Mouse (Mus musculus): ENCODE results near the gene Gm6034. TPM values are rescaled to one million over a fixed set of nuclear protein-coding genes. Genes with fewer than 3 reads are reported as not detected.

Gene Gm6034
- polyA plus RNA-seq, 1 experiment from 2014 or later: not detected

DNA sequence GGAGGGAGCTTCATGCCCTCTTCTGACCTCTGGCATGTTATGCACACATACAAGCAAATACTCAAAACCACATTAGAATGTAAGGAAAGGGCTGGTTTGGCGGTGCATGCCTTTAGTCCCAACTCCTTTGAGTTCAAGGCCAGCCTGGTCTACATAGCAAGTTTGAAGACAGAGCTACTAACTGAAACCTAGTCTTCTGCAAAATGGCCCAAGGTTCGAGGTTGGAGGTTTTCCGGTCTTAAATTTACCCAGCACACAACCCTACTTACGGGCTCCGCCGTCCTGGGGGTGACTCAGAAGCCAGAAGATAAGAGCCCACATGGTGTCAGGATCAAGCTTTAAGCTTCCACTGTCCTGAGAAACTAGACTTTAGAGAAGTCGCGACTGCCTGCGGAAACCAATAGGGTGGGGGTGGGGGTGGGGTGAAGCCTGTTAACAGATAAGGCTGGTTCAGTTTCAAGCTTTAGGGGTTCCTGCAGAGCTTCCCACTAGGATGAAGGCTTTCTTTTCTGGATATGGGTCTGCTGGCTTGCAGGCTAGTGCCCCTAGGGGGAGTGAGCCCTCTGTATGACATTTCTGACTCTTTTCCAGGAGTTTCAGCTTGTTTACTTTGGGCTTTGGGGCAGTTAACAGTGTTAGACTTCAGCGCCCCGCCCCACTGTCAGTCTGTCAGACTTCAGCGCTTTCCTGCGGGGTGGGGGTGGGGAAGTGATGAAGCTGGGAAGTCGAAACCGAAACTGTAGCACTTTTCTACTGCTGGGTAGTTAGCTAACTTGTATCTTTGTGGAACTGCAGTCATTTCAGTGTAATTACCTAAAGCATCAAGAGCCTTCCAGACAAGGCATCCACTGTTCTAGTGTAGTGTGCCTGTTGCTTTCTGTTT, 22.3 kb upstream of the Gm6034 start, which contains the start of gene H2-T24:
TSS of gene H2-T24 (minus strand) at position 370 of the 883 bp plus-strand sequence.
- H3K27ac ChIP-seq (ENCODE audit: low read depth): no peak within 1 kb of the TSS
- no peaks in the 10 kb centered on the region for H3K9me3 ChIP-seq (ENCODE audit: control insufficient read depth, low read length)
- no peak for DNase-seq (ENCODE audit: low spot score)
- peaks cover 11% of the 10 kb centered on the region; the same call in 1 of the 2 replicates for H3K4me1 ChIP-seq (replicated peaks; ENCODE audit: control insufficient read depth, insufficient read depth, low read length)
- no peak within 1 kb of the TSS for H3K4me3 ChIP-seq (ENCODE audit: low read depth, low read length)
- H3K9ac ChIP-seq (ENCODE audit: low read length): no peak within 1 kb of the TSS
- peak within 1 kb of the TSS; percentile 18 for H3K4me2 ChIP-seq (ENCODE audit: low read length)
- 27% methylated on average over 15 of the region's 15 CpGs for WGBS
- H3K27me3 ChIP-seq (replicated peaks; ENCODE audit: control insufficient read depth, insufficient read depth, low read length): no peaks in the 10 kb centered on the region
- ATAC-seq (replicated peaks; ENCODE audit: low FRiP score, low TSS enrichment, low read depth): peak; percentile 68
- no peaks in the 10 kb centered on the region for H3K36me3 ChIP-seq (ENCODE audit: control insufficient read depth, insufficient read depth, low read length)

DNA sequence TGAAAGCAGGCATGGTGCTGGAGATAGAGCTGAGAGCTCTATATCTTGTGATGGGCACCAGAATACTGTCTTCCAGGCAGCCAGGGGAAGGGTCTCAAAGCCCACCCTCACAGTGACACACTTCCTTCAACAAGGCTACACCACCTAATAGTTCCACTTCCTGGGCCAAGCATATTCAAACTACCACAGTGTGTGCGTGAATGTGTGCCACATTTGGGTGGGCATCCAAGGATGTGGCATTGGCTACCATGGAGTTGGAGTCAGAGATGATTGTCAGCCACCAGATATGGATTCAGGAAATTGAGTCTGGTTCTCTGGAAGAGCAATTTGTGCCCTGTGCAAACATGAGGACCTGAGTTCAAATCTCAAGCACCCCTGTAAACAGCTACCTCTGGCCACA, 21.5 kb upstream of the Gm6034 start:
- Histone ChIP-seq H3K4me2 (ENCODE audit: low read length) (no peak overlapping the region), H3K9me3 (ENCODE audit: control insufficient read depth, low read length) (no peaks in the 10 kb centered on the region), H3K27ac (ENCODE audit: low read depth) (no peak overlapping the region), H3K27me3 (replicated peaks; ENCODE audit: control insufficient read depth, insufficient read depth, low read length) (no peaks in the 10 kb centered on the region), H3K4me3 (ENCODE audit: low read depth, low read length) (no peak overlapping the region), H3K4me1 (replicated peaks; ENCODE audit: control insufficient read depth, insufficient read depth, low read length) (peaks cover 11% of the 10 kb centered on the region; the same call in 1 of the 2 replicates), H3K36me3 (ENCODE audit: control insufficient read depth, insufficient read depth, low read length) (no peaks in the 10 kb centered on the region), H3K9ac (ENCODE audit: low read length) (no peak overlapping the region)
- ATAC-seq (replicated peaks; ENCODE audit: low FRiP score, low TSS enrichment, low read depth): no peak
- DNase-seq (ENCODE audit: low spot score): no peak
- 95% methylated on average over 1 of the region's 1 CpGs for WGBS

DNA sequence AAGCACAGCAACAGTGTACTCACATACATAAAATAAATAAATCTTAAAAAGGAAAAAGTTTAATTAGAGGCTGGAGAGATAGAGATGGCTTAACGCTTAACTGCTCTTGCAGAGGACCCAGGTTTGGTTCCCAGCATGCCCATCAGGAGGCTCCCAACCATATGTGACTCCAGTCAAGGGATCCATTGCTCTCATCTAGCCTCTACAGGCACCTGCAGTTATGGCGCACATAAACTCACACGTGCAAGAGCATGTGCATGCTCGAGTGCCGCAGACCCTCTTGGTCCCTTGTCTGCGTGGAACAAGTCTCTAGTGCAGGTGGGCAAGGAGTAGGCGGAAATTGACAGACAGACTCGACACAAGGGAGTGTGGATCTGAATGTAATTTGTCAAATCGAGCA, 20.7 kb upstream of the Gm6034 start:
- H3K27ac ChIP-seq (ENCODE audit: low read depth): no peak overlapping the region
- H3K27me3 ChIP-seq (replicated peaks; ENCODE audit: control insufficient read depth, insufficient read depth, low read length): no peaks in the 10 kb centered on the region
- ATAC-seq (replicated peaks; ENCODE audit: low FRiP score, low TSS enrichment, low read depth) (no peak), DNase-seq (ENCODE audit: low spot score) (no peak)
- no peak overlapping the region for H3K4me2 ChIP-seq (ENCODE audit: low read length)
- no peak overlapping the region for H3K9ac ChIP-seq (ENCODE audit: low read length)
- WGBS: 91% methylated on average over 9 of the region's 9 CpGs
- no peak overlapping the region for H3K4me3 ChIP-seq (ENCODE audit: low read depth, low read length)
- no peaks in the 10 kb centered on the region for H3K9me3 ChIP-seq (ENCODE audit: control insufficient read depth, low read length)
- H3K36me3 ChIP-seq (ENCODE audit: control insufficient read depth, insufficient read depth, low read length): no peaks in the 10 kb centered on the region
- H3K4me1 ChIP-seq (replicated peaks; ENCODE audit: control insufficient read depth, insufficient read depth, low read length): peaks cover 11% of the 10 kb centered on the region; the same call in 1 of the 2 replicates

DNA sequence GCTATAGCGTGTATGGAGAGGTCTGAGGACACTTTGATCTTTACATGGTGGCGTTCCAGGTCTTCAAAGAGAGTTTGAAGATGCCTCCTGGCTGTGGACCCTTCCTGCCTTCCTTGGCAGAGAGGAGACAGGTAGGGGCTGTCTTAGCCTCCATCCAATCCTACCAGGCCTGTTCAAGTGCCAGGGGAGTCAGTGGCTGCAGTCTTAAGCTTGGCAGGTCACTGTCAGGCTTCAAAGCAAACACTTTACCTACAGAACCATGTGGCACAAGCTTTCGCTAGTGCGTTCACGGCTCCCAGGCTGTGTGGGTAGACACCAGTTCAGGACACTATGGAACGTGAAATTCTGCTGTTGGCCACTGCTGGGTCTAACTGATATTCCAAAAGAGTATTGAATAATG, 19.8 kb upstream of the Gm6034 start:
- WGBS: 87% methylated on average over 6 of the region's 6 CpGs
- H3K27ac ChIP-seq (ENCODE audit: low read depth): no peak overlapping the region

DNA sequence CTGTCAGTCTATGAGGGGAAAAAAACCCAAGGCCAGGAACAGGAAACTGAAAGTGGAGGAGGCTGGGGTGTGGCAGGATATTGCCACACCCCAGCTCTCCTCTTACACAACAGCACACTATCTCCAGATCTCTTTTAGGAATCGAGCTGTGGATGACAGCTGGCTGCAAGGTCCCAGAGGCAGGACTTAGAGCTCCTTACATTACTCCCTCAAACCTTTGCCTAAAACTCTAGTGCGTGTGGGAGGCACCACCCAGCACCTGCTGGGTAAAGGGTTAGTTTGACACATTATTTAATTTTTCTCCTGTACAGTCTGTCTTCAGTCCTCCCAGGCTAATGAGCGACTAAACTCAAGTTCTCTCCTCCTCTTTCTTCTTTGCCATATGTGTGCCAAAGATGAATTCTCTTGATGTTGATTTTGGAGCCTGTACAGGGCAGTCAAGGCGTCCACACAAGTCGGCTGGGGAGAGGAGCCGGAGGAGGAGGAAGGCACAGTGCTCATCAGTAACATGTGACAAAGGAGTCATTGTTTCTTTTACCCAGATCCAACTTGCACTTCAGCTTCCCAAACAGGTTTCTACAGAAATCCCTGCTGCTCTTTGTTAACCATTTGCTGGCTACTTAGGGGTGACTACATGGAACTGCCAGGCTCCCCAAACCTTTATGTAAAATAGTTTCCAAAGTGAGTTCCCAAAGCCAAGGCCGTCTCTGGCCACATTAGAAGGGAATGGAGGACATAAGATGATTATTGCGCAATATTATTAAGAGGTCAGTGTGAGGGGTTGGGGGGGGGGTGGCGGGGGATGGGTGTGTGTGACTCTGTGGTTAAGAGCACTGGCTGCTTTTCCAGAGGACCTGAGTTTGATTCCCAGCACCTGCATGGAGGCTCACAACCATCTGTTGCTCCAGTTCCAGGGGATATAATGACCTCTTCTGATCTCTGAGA, 18.8 kb upstream of the Gm6034 start:
- no peak for DNase-seq (ENCODE audit: low spot score)
- Histone ChIP-seq H3K4me1 (replicated peaks; ENCODE audit: control insufficient read depth, insufficient read depth, low read length) (peaks cover 11% of the 10 kb centered on the region; the same call in 1 of the 2 replicates), H3K27ac (ENCODE audit: low read depth) (no peak overlapping the region), H3K27me3 (replicated peaks; ENCODE audit: control insufficient read depth, insufficient read depth, low read length) (no peaks in the 10 kb centered on the region), H3K9me3 (ENCODE audit: control insufficient read depth, low read length) (no peaks in the 10 kb centered on the region), H3K9ac (ENCODE audit: low read length) (no peak overlapping the region), H3K4me3 (ENCODE audit: low read depth, low read length) (no peak overlapping the region), H3K36me3 (ENCODE audit: control insufficient read depth, insufficient read depth, low read length) (no peaks in the 10 kb centered on the region), H3K4me2 (ENCODE audit: low read length) (no peak overlapping the region)
- WGBS: 55% methylated on average over 9 of the region's 9 CpGs
- peak; percentile 44; the same call in 1 of the 2 replicates for ATAC-seq (replicated peaks; ENCODE audit: low FRiP score, low TSS enrichment, low read depth)

More for the DNA sequence above, 19.8 kb upstream of the Gm6034 start:
- H3K36me3 ChIP-seq (ENCODE audit: control insufficient read depth, insufficient read depth, low read length): no peaks in the 10 kb centered on the region
- no peaks in the 10 kb centered on the region for H3K27me3 ChIP-seq (replicated peaks; ENCODE audit: control insufficient read depth, insufficient read depth, low read length)
- no peak overlapping the region for H3K4me3 ChIP-seq (ENCODE audit: low read depth, low read length)
- no peaks in the 10 kb centered on the region for H3K9me3 ChIP-seq (ENCODE audit: control insufficient read depth, low read length)
- H3K9ac ChIP-seq (ENCODE audit: low read length): no peak overlapping the region
- no peak overlapping the region for H3K4me2 ChIP-seq (ENCODE audit: low read length)
- peaks cover 11% of the 10 kb centered on the region; the same call in 1 of the 2 replicates for H3K4me1 ChIP-seq (replicated peaks; ENCODE audit: control insufficient read depth, insufficient read depth, low read length)
- DNase-seq (ENCODE audit: low spot score) (no peak), ATAC-seq (replicated peaks; ENCODE audit: low FRiP score, low TSS enrichment, low read depth) (no peak)

DNA sequence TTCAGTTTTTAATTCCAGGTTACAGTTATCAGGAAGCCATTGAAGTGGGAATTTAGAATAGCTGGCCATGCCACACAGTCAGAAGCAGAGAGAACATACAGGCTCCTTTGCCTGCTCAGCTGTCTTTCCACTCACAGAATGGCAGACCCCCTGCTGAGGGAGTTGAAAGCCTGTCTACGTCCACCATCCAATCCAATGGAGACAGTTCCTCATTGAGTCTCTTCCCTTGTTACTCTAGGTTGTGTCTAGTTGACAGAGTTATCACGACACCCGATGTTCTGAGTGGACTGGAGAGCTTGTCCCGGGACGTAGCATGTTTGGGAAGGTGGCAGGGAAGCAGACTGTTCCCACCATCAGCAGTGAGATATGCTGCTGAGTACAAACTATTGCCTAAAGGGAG, 17.6 kb upstream of the Gm6034 start:
- WGBS: 78% methylated on average over 5 of the region's 5 CpGs
- Histone ChIP-seq H3K27ac (ENCODE audit: low read depth) (no peak overlapping the region), H3K9me3 (ENCODE audit: control insufficient read depth, low read length) (no peaks in the 10 kb centered on the region), H3K36me3 (ENCODE audit: control insufficient read depth, insufficient read depth, low read length) (no peaks in the 10 kb centered on the region), H3K27me3 (replicated peaks; ENCODE audit: control insufficient read depth, insufficient read depth, low read length) (no peaks in the 10 kb centered on the region), H3K4me3 (ENCODE audit: low read depth, low read length) (no peak overlapping the region), H3K4me2 (ENCODE audit: low read length) (no peak overlapping the region), H3K9ac (ENCODE audit: low read length) (no peak overlapping the region), H3K4me1 (replicated peaks; ENCODE audit: control insufficient read depth, insufficient read depth, low read length) (peaks cover 11% of the 10 kb centered on the region; the same call in 1 of the 2 replicates)
- no peak for DNase-seq (ENCODE audit: low spot score)
- no peak for ATAC-seq (replicated peaks; ENCODE audit: low FRiP score, low TSS enrichment, low read depth)

DNA sequence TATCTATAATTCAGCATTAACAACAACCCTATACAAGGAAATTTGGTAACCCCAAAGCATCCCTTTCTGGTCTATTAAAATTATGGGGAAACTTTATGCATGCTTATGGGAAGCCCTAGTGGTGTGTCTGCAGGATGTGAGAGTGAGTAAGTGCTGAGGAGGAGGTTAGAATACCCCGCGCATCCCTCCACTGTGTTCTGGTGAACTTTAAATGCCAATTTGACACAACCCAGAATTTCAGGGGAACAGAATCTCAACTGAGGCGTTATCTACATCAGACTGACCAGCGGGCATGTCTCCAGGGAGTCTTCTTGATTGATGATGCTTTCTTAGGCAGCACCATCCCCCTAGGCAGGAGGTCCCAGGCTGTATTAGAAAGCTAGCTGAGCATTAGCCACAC, 16.9 kb upstream of the Gm6034 start:
- ATAC-seq (replicated peaks; ENCODE audit: low FRiP score, low TSS enrichment, low read depth): no peak
- 40% methylated on average over 4 of the region's 4 CpGs for WGBS
- H3K27me3 ChIP-seq (replicated peaks; ENCODE audit: control insufficient read depth, insufficient read depth, low read length): no peaks in the 10 kb centered on the region
- peaks cover 9% of the 10 kb centered on the region; the same call in 1 of the 2 replicates for H3K4me1 ChIP-seq (replicated peaks; ENCODE audit: control insufficient read depth, insufficient read depth, low read length)
- no peak overlapping the region for H3K4me3 ChIP-seq (ENCODE audit: low read depth, low read length)
- H3K9me3 ChIP-seq (ENCODE audit: control insufficient read depth, low read length): no peaks in the 10 kb centered on the region
- DNase-seq (ENCODE audit: low spot score): no peak
- no peak overlapping the region for H3K9ac ChIP-seq (ENCODE audit: low read length)
- no peaks in the 10 kb centered on the region for H3K36me3 ChIP-seq (ENCODE audit: control insufficient read depth, insufficient read depth, low read length)
- no peak overlapping the region for H3K27ac ChIP-seq (ENCODE audit: low read depth)
- no peak overlapping the region for H3K4me2 ChIP-seq (ENCODE audit: low read length)

DNA sequence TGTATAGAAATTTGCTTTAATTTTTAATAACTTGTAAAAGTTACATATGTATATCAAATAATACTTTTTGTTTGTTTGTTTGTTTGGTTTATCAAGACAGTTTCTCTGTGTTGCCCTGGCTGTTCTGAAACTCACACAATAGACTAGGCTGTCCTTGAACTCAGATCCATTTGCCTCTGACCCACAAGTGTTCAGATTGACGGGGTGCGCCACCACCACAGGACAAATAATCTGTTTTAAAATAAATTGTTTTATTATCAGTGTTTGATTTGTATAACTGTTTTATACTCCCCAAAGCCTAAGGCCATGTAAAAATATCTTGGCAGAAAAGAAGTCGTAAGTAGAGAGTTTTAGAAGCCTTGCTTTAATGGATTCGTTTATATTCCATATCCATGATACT, 15.1 kb upstream of the Gm6034 start:
- no peak for ATAC-seq (replicated peaks; ENCODE audit: low FRiP score, low TSS enrichment, low read depth)
- 88% methylated on average over 4 of the region's 4 CpGs for WGBS

More for the DNA sequence above, 15.1 kb upstream of the Gm6034 start:
- no peak for DNase-seq (ENCODE audit: low spot score)
- no peak overlapping the region for H3K4me2 ChIP-seq (ENCODE audit: low read length)
- H3K4me1 ChIP-seq (replicated peaks; ENCODE audit: control insufficient read depth, insufficient read depth, low read length): peaks cover 9% of the 10 kb centered on the region; the same call in 1 of the 2 replicates
- no peaks in the 10 kb centered on the region for H3K36me3 ChIP-seq (ENCODE audit: control insufficient read depth, insufficient read depth, low read length)
- H3K9ac ChIP-seq (ENCODE audit: low read length): no peak overlapping the region
- H3K27me3 ChIP-seq (replicated peaks; ENCODE audit: control insufficient read depth, insufficient read depth, low read length): no peaks in the 10 kb centered on the region
- H3K9me3 ChIP-seq (ENCODE audit: control insufficient read depth, low read length): no peaks in the 10 kb centered on the region
- no peak overlapping the region for H3K4me3 ChIP-seq (ENCODE audit: low read depth, low read length)
- no peak overlapping the region for H3K27ac ChIP-seq (ENCODE audit: low read depth)

Data from intestine, embryonic 14.5 days (tissue).